Mouse (Mus musculus) MEL-GATA-1-ER (cell line): ENCODE results near the gene Thbs3.
A peak's percentile ranks its signal among the peaks of the same experiment; 100 is the strongest.

ENCODE experiments used
- DNase-seq: peaks from one replicate; pipeline ENCODE4 v3.0.0-alpha.2; 2012; ENCODE audit warnings: low read depth; ENCODE audit errors: extremely low read depth

Gene Thbs3

GRCm38 (mm10) chr3:89214681-89215411, at the start of gene Thbs3:
Thbs3 (plus strand) TSS chr3:89215180.
- no peak for DNase-seq

- peak; percentile 33 for DNase-seq
Observed at GRCm38 (mm10) chr3:89165268-89165870, 49.6 kb upstream of the Thbs3 start.

GRCm38 (mm10) chr3:89166945-89167344, 48.0 kb upstream of the Thbs3 start:
- DNase-seq: no peak

- no peak for DNase-seq
Observed at GRCm38 (mm10) chr3:89174844-89175243, 40.1 kb upstream of the Thbs3 start.

GRCm38 (mm10) chr3:89175544-89175943, 39.4 kb upstream of the Thbs3 start:
- DNase-seq: no peak

- no peak for DNase-seq
Observed at GRCm38 (mm10) chr3:89176421-89176820, 38.6 kb upstream of the Thbs3 start.

- peak; percentile 99 for DNase-seq
Observed at GRCm38 (mm10) chr3:89177242-89178106, 37.5 kb upstream of the Thbs3 start, which contains the start of gene Scamp3. Scamp3 (plus strand) TSS chr3:89177473.

GRCm38 (mm10) chr3:89178107-89178385, 36.9 kb upstream of the Thbs3 start:
- DNase-seq: no peak

- no peak for DNase-seq
Observed at GRCm38 (mm10) chr3:89179056-89179455, 35.9 kb upstream of the Thbs3 start.

GRCm38 (mm10) chr3:89181749-89182500, 33.1 kb upstream of the Thbs3 start:
- DNase-seq: no peak

GRCm38 (mm10) chr3:89182531-89183057, 32.4 kb upstream of the Thbs3 start:
- DNase-seq: peak; percentile 87

- DNase-seq: no peak
Observed at GRCm38 (mm10) chr3:89183058-89183958, 31.7 kb upstream of the Thbs3 start, which contains the start of gene Fam189b. Fam189b (plus strand) TSS chr3:89183143.

GRCm38 (mm10) chr3:89183959-89184315, 31.0 kb upstream of the Thbs3 start:
- no peak for DNase-seq

- no peak for DNase-seq
Observed at GRCm38 (mm10) chr3:89187197-89187596, 27.8 kb upstream of the Thbs3 start.

GRCm38 (mm10) chr3:89187690-89188477, 27.1 kb upstream of the Thbs3 start:
- peak; percentile 61 for DNase-seq

GRCm38 (mm10) chr3:89188478-89188875, 26.5 kb upstream of the Thbs3 start:
- no peak for DNase-seq

GRCm38 (mm10) chr3:89190436-89190835, 24.5 kb upstream of the Thbs3 start:
- peak; percentile 99 for DNase-seq

- DNase-seq: no peak
Observed at GRCm38 (mm10) chr3:89193351-89193750, 21.6 kb upstream of the Thbs3 start.

- no peak for DNase-seq
Observed at GRCm38 (mm10) chr3:89193853-89194252, 21.1 kb upstream of the Thbs3 start.
